Comparison of ENCODE assay signal across 9 mouse cellular contexts in genomic region chr5:146705815-146706408, GRCm38 (mm10).
DNase-seq lines count a peak whose midpoint lies in the region; ATAC-seq and TF ChIP-seq lines count a peak whose summit lies in the region.
"Had no signal": no experiment of that assay in that cellular context is flagged by ENCODE, and none has a peak within 500 bp of the region (broad histone marks: within the 10 kb centered on the region; RNA-seq: fewer than 3 reads in every experiment).

No protein-coding gene starts in this region.

- ATAC-seq in heart, embryonic 16.5 days (replicated peaks; ENCODE audit: extremely low read depth, insufficient read depth, low FRiP score) = no peak
- ATAC-seq in liver, postnatal 0 days = no peak
- peak; percentile 65; the same call in 1 of the 2 replicates for ATAC-seq in neural tube, embryonic 15.5 days (ENCODE audit: low FRiP score)

- DNase-seq in c-Kit-negative CD71-positive TER-119-positive erythroid progenitor cells, embryonic 14.5 days (ENCODE audit: low read depth, low spot score) = peak; percentile 86
- peak; percentile 70 for DNase-seq in fibroblast of lung, adult 2 months (ENCODE audit: low read depth)
- peak; percentile 84 to 93 for DNase-seq in kidney, postnatal 36 days
- peak; percentile 92 for DNase-seq in liver, postnatal 0 days
- DNase-seq in testis, postnatal 14 days (ENCODE audit: low spot score) = peak; percentile 78

- no peak for TF ChIP-seq EP300 in liver, postnatal 0 days (IDR thresholded peaks at IDR 0.05; ENCODE audit: low read depth)

- H3K27ac ChIP-seq in heart, embryonic 16.5 days (ENCODE audit: low read length) = no peak overlapping the region
- peak overlapping the region; percentile 39; the same call in 1 of the 2 replicates for H3K27ac ChIP-seq in liver, postnatal 0 days (ENCODE audit: low read depth)
- no peak overlapping the region for H3K27ac ChIP-seq in neural tube, embryonic 15.5 days (replicated peaks)
- H3K27ac ChIP-seq: limb, embryonic 15.5 days had no signal

- H3K9ac ChIP-seq in heart, embryonic 16.5 days (ENCODE audit: low read length) = no peak overlapping the region
- no peak overlapping the region for H3K9ac ChIP-seq in liver, postnatal 0 days (replicated peaks)
- no peak overlapping the region for H3K9ac ChIP-seq in neural tube, embryonic 15.5 days (replicated peaks)
- H3K9ac ChIP-seq: limb, embryonic 15.5 days had no signal

- 0 out of 2 replicates have a peak overlapping the region, but pooled peaks have one; percentile 6 for H3K4me2 ChIP-seq in heart, embryonic 16.5 days (ENCODE audit: low read depth, low read length)
- H3K4me2 ChIP-seq in liver, postnatal 0 days (ENCODE audit: low read depth, low read length) = no peak overlapping the region
- peak overlapping the region; percentile 22; the same call in 1 of the 2 replicates for H3K4me2 ChIP-seq in neural tube, embryonic 15.5 days
- H3K4me2 ChIP-seq: limb, embryonic 15.5 days had no signal

- WGBS in heart, embryonic 16.5 days = 13% methylated on average over 12 of the region's 12 CpGs
- WGBS in liver, postnatal 0 days (ENCODE audit: insufficient replicate concordance) = 12% methylated on average over 12 of the region's 12 CpGs
- WGBS in neural tube, embryonic 15.5 days = 13% methylated on average over 12 of the region's 12 CpGs

- H3K36me3 ChIP-seq in E14TG2a.4 (ENCODE audit: insufficient read depth, low read length) = no peaks in the 10 kb centered on the region
- H3K36me3 ChIP-seq in heart, embryonic 16.5 days (ENCODE audit: control insufficient read depth, insufficient read depth) = no peaks in the 10 kb centered on the region
- no peaks in the 10 kb centered on the region for H3K36me3 ChIP-seq in liver, postnatal 0 days (replicated peaks; ENCODE audit: insufficient read depth, low read length)
- H3K36me3 ChIP-seq in neural tube, embryonic 15.5 days = no peaks in the 10 kb centered on the region
- H3K36me3 ChIP-seq: limb, embryonic 15.5 days had no signal

- no peaks in the 10 kb centered on the region for H3K9me3 ChIP-seq in E14TG2a.4 (ENCODE audit: low read length)
- H3K9me3 ChIP-seq in heart, embryonic 16.5 days (replicated peaks; ENCODE audit: control insufficient read depth, low read length) = peaks cover 4% of the 10 kb centered on the region; the same call in 1 of the 2 replicates
- H3K9me3 ChIP-seq in liver, postnatal 0 days (ENCODE audit: low read length) = peaks cover 3% of the 10 kb centered on the region; the same call in 1 of the 2 replicates
- no peaks in the 10 kb centered on the region for H3K9me3 ChIP-seq in neural tube, embryonic 15.5 days (replicated peaks)
- H3K9me3 ChIP-seq: limb, embryonic 15.5 days had no signal

- peak; percentile 61 for TF ChIP-seq CTCF in E14TG2a.4 (conservative IDR thresholded peaks at IDR 0.05; ENCODE audit: low read length)
- peak; percentile 91 for TF ChIP-seq CTCF in liver, postnatal 0 days (IDR thresholded peaks at IDR 0.05; ENCODE audit: low read depth)

- peaks cover 35% of the 10 kb centered on the region for H3K4me1 ChIP-seq in E14TG2a.4 (replicated peaks; ENCODE audit: low read depth, low read length)
- no peaks in the 10 kb centered on the region for H3K4me1 ChIP-seq in heart, embryonic 16.5 days (ENCODE audit: control insufficient read depth, insufficient read depth, low read length)
- peaks cover 20% of the 10 kb centered on the region for H3K4me1 ChIP-seq in liver, postnatal 0 days (ENCODE audit: insufficient read depth)
- peaks cover 5% of the 10 kb centered on the region; the same call in 1 of the 2 replicates for H3K4me1 ChIP-seq in neural tube, embryonic 15.5 days
- H3K4me1 ChIP-seq: limb, embryonic 15.5 days had no signal

- no peak overlapping the region for H3K4me3 ChIP-seq in E14TG2a.4 (replicated peaks; ENCODE audit: low read length)
- H3K4me3 ChIP-seq in heart, embryonic 16.5 days (ENCODE audit: low read length) = no peak overlapping the region
- no peak overlapping the region for H3K4me3 ChIP-seq in liver, postnatal 0 days (ENCODE audit: low read depth, low read length)
- H3K4me3 ChIP-seq in neural tube, embryonic 15.5 days (replicated peaks) = no peak overlapping the region
- H3K4me3 ChIP-seq: limb, embryonic 15.5 days had no signal

- peaks cover 33% of the 10 kb centered on the region for H3K27me3 ChIP-seq in E14TG2a.4 (ENCODE audit: insufficient read depth, low read length)
- no peaks in the 10 kb centered on the region for H3K27me3 ChIP-seq in heart, embryonic 16.5 days (ENCODE audit: control insufficient read depth, insufficient read depth, low read length)
- H3K27me3 ChIP-seq in liver, postnatal 0 days (ENCODE audit: insufficient read depth, low read length) = no peaks in the 10 kb centered on the region
- H3K27me3 ChIP-seq in neural tube, embryonic 15.5 days (replicated peaks) = no peaks in the 10 kb centered on the region
- H3K27me3 ChIP-seq: limb, embryonic 15.5 days had no signal
